Mouse (Mus musculus): ENCODE measurements around the gene Pdap1. TPM values are rescaled to one million over a fixed set of nuclear protein-coding genes. Genes with fewer than 3 reads are reported as not detected.
A peak's percentile ranks its signal among the peaks of the same experiment; 100 is the strongest.
"Not testable (repeated sequence)": the region's sequence is repeated elsewhere in the genome, so short reads cannot be mapped to it uniquely, and the experiment has no call there.

The Pdap1 gene
- polyA plus RNA-seq, 1 experiment from 2014 or later, result 66.2 TPM

- no peak for DNase-seq (ENCODE audit: low spot score)
Observed at GRCm38 (mm10) chr5:145119385-145119784, 20.7 kb downstream of the Pdap1 start.

- no peak for DNase-seq (ENCODE audit: low spot score)
Observed at GRCm38 (mm10) chr5:145118461-145118860, 21.6 kb downstream of the Pdap1 start.

- no peak for DNase-seq (ENCODE audit: low spot score)
Observed at GRCm38 (mm10) chr5:145118005-145118404, 22.0 kb downstream of the Pdap1 start.

- peak; percentile 55 for DNase-seq (ENCODE audit: low spot score)
Observed at GRCm38 (mm10) chr5:145116916-145117315, 23.1 kb downstream of the Pdap1 start.

- peak; percentile 74 for DNase-seq (ENCODE audit: low spot score)
Observed at GRCm38 (mm10) chr5:145116316-145116715, 23.7 kb downstream of the Pdap1 start.

- no peak for DNase-seq (ENCODE audit: low spot score)
Observed at GRCm38 (mm10) chr5:145115736-145116135, 24.3 kb downstream of the Pdap1 start.

- DNase-seq (ENCODE audit: low spot score), result peak; percentile 64
Observed at GRCm38 (mm10) chr5:145114606-145115473, 25.2 kb downstream of the Pdap1 start.

GRCm38 (mm10) chr5:145114071-145114605 is 25.9 kb downstream of the Pdap1 start, which contains the start of gene Arpc1b:
Arpc1b (plus strand) TSS chr5:145114215.
- DNase-seq (ENCODE audit: low spot score), result peak; percentile 56

GRCm38 (mm10) chr5:145113416-145113815 is 26.6 kb downstream of the Pdap1 start:
- no peak for DNase-seq (ENCODE audit: low spot score)

- DNase-seq (ENCODE audit: low spot score), result no peak
Observed at GRCm38 (mm10) chr5:145112566-145112965, 27.5 kb downstream of the Pdap1 start.

GRCm38 (mm10) chr5:145110401-145110800 is 29.6 kb downstream of the Pdap1 start:
- DNase-seq (ENCODE audit: low spot score), result no peak

- no peak for DNase-seq (ENCODE audit: low spot score)
Observed at GRCm38 (mm10) chr5:145105694-145106275, 34.3 kb downstream of the Pdap1 start.

GRCm38 (mm10) chr5:145104328-145104727 is 35.7 kb downstream of the Pdap1 start:
- DNase-seq (ENCODE audit: low spot score), result no peak

GRCm38 (mm10) chr5:145102706-145103105 is 37.3 kb downstream of the Pdap1 start:
- DNase-seq (ENCODE audit: low spot score), result no peak

GRCm38 (mm10) chr5:145101451-145101850 is 38.6 kb downstream of the Pdap1 start:
- not testable (repeated sequence) for DNase-seq (ENCODE audit: low spot score)

GRCm38 (mm10) chr5:145100960-145101359 is 39.1 kb downstream of the Pdap1 start:
- DNase-seq (ENCODE audit: low spot score), result no peak

GRCm38 (mm10) chr5:145098340-145098821 is 41.7 kb downstream of the Pdap1 start:
- no peak for DNase-seq (ENCODE audit: low spot score)

- DNase-seq (ENCODE audit: low spot score), result no peak
Observed at GRCm38 (mm10) chr5:145096195-145096594, 43.8 kb downstream of the Pdap1 start.

- no peak for DNase-seq (ENCODE audit: low spot score)
Observed at GRCm38 (mm10) chr5:145089878-145090277, 50.2 kb downstream of the Pdap1 start.

GRCm38 (mm10) chr5:145088186-145088585 is 51.9 kb downstream of the Pdap1 start:
- DNase-seq (ENCODE audit: low spot score), result no peak

GRCm38 (mm10) chr5:145084822-145085221 is 55.2 kb downstream of the Pdap1 start:
- DNase-seq (ENCODE audit: low spot score), result no peak
